Mouse (Mus musculus): ENCODE results near the gene Hba-x. TPM values are rescaled to one million over a fixed set of nuclear protein-coding genes. Genes with fewer than 3 reads are reported as not detected.

Gene Hba-x
- 354 and 365 TPM in 2 replicates for polyA plus RNA-seq (2015; fragmentation: Nextera tagmentation; extraction: Ambion mirVana)

DNA sequence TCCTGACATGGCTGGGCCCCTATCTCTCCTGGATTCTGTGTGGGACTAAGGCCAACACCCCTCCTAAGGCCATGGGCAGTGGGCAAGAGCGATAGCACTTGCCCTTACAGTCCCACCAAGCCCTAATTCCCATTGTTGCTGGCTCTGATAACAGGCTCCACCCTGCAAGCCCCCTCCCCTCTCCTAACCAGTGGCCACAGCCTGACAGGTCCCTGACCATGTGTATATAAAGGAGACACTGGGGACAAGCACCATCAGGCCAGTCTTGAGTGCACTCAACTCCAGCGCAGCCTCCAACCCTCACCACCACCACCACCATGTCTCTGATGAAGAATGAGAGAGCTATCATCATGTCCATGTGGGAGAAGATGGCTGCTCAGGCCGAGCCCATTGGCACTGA, at the start of gene Hba-x:
Hba-x (plus strand) TSS at position 54 of the 400 bp plus-strand sequence.
- Histone ChIP-seq H3K9me3 (no peaks in the 10 kb centered on the region), H3K9ac (replicated peaks) (no peak within 1 kb of the TSS), H3K4me2 (replicated peaks) (no peak within 1 kb of the TSS), H3K27me3 (peaks cover 18% of the 10 kb centered on the region; the same call in 1 of the 2 replicates), H3K4me1 (replicated peaks) (no peaks in the 10 kb centered on the region), H3K4me3 (replicated peaks) (no peak within 1 kb of the TSS), H3K27ac (no peak within 1 kb of the TSS), H3K36me3 (no peaks in the 10 kb centered on the region)
- WGBS, result 82% methylated on average over 3 of the region's 3 CpGs
- no peak for ATAC-seq

DNA sequence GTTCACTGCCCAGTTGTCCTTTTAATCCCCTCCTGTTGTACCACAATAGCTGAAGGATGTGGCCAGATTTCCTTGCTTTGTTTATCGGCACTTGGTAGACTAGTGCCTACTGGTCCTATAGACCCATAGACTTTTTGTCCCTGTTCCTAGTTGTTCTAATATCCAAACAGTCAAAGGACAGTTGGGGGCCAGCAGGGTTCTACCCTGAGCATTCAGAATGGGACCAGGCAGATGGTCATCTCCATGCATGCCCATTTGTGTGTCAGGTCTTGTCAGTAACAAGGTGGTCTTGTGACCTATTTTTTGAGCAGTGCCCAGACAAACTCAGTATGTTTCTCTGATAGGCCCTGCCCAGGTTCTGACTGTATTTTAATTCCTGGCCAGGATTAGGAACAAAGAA, 49.2 kb upstream of the Hba-x start:
- H3K4me2 ChIP-seq (replicated peaks), result peak overlapping the region; percentile 71
- H3K4me1 ChIP-seq (replicated peaks), result peaks cover 23% of the 10 kb centered on the region
- H3K4me3 ChIP-seq (replicated peaks), result peak overlapping the region; percentile 70
- 28% methylated on average over 1 of the region's 1 CpGs for WGBS
- H3K9me3 ChIP-seq, result no peaks in the 10 kb centered on the region
- peaks cover 34% of the 10 kb centered on the region for H3K36me3 ChIP-seq
- H3K27me3 ChIP-seq, result peaks cover 29% of the 10 kb centered on the region
- peak overlapping the region; percentile 86 for H3K9ac ChIP-seq (replicated peaks)
- no peak for ATAC-seq
- H3K27ac ChIP-seq, result peak overlapping the region; percentile 65; the same call in 1 of the 2 replicates

DNA sequence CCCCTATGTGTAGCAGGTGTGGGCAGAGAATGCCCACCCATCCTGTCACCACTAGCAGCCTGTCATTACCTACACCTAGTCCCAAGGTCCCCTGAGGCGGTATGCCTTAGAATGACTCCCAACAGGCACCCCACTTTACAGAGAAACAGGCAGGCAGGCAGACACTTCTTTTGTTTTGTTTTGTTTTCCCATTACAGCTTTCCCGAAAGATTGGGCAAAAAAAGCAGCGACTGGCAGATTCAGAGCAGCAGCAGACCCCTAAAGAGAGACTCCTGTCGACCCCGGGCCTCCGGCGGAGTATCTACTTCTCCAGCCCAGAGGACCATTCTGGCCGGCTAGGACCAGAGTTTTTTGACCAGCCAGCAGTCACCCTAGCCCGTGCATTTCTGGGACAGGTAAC, 48.6 kb upstream of the Hba-x start:
- peaks cover 18% of the 10 kb centered on the region for H3K4me1 ChIP-seq (replicated peaks)
- no peaks in the 10 kb centered on the region for H3K9me3 ChIP-seq
- H3K27ac ChIP-seq, result no peak overlapping the region
- H3K4me3 ChIP-seq (replicated peaks), result no peak overlapping the region
- WGBS, result 88% methylated on average over 9 of the region's 9 CpGs
- no peak for ATAC-seq
- H3K9ac ChIP-seq (replicated peaks), result peak overlapping the region; percentile 86
- peaks cover 39% of the 10 kb centered on the region for H3K36me3 ChIP-seq
- H3K4me2 ChIP-seq (replicated peaks), result peak overlapping the region; percentile 71
- peaks cover 24% of the 10 kb centered on the region for H3K27me3 ChIP-seq

DNA sequence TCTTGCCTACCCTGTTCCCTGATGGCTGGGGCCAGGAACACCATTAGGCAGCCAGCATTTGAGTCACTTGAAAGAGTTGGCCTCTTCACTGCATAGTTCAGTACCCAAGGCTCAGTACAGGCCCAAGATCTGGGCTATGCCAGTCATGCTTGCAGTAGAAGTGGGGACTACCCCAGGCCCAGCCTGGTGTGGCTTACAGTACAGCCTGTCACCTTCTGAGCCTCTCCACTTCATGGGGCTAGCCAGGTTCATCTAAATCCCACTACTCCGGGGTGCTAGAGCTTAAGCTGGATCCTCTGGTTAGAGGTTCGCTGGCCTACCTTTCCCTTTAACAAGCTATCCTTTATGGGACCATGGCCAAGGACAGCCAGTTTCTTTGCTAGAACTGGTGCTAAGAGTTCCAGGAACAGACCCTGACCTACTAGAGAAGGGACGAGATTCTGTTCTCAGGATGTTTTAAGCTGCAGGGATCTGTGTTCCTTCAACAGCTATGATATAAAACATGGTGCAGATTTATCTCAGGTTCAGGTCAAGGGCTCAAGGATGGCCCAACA, 47.8 kb upstream of the Hba-x start:
- 94% methylated on average over 3 of the region's 3 CpGs for WGBS
- Histone ChIP-seq H3K36me3 (peaks cover 48% of the 10 kb centered on the region), H3K27ac (no peak overlapping the region), H3K9me3 (no peaks in the 10 kb centered on the region), H3K9ac (replicated peaks) (no peak overlapping the region), H3K4me1 (replicated peaks) (peaks cover 12% of the 10 kb centered on the region), H3K4me2 (replicated peaks) (no peak overlapping the region), H3K4me3 (replicated peaks) (no peak overlapping the region), H3K27me3 (peaks cover 16% of the 10 kb centered on the region)
- ATAC-seq, result no peak

DNA sequence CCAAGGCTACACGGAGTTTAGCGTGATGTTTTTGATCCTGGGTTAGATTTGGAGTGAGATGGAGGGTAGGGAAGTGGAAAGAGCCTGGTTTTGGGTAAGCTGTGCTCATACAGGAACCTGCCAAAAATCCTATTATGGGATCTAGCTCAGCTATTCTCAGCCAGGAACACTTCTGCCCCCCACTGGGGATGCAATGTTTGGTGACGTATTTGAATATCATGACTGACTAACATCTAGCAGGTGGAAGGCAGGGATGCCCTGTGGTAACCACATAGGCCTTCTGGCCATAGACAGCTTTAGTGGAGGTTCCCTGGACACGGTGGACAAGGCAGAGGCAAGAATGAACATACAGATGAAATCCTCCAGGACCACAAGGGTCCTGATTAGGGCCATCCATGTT, 46.0 kb upstream of the Hba-x start:
- Histone ChIP-seq H3K4me3 (replicated peaks) (no peak overlapping the region), H3K36me3 (peaks cover 65% of the 10 kb centered on the region), H3K4me2 (replicated peaks) (no peak overlapping the region), H3K27ac (no peak overlapping the region), H3K27me3 (no peaks in the 10 kb centered on the region), H3K9me3 (no peaks in the 10 kb centered on the region), H3K4me1 (replicated peaks) (peaks cover 19% of the 10 kb centered on the region), H3K9ac (replicated peaks) (no peak overlapping the region)
- no peak for ATAC-seq
- WGBS, result 86% methylated on average over 4 of the region's 4 CpGs

DNA sequence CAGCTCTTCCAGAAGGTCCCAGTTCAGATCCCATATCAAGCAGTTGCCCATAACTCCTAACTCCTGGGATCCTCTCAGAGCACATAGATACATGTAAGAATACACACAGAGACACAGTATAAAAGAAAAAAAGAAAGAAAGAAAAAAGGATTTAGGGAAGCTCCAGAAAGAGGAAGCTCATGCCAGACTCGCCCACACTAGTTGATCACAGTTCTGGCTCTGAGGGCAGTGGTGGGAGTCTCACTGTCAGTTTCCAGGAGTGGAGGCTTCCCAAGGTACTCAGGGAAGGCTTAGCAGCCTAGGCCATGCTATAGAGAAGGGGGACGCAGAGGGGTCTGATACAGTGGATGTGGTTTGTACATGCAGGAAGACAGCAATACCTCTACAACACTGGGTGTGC, 45.1 kb upstream of the Hba-x start:
- no peaks in the 10 kb centered on the region for H3K9me3 ChIP-seq
- no peak overlapping the region for H3K9ac ChIP-seq (replicated peaks)
- peaks cover 65% of the 10 kb centered on the region for H3K36me3 ChIP-seq
- ATAC-seq, result no peak
- H3K27ac ChIP-seq, result no peak overlapping the region
- peaks cover 26% of the 10 kb centered on the region for H3K4me1 ChIP-seq (replicated peaks)
- WGBS, result 96% methylated on average over 2 of the region's 2 CpGs
- no peak overlapping the region for H3K4me3 ChIP-seq (replicated peaks)
- no peak overlapping the region for H3K4me2 ChIP-seq (replicated peaks)
- no peaks in the 10 kb centered on the region for H3K27me3 ChIP-seq

DNA sequence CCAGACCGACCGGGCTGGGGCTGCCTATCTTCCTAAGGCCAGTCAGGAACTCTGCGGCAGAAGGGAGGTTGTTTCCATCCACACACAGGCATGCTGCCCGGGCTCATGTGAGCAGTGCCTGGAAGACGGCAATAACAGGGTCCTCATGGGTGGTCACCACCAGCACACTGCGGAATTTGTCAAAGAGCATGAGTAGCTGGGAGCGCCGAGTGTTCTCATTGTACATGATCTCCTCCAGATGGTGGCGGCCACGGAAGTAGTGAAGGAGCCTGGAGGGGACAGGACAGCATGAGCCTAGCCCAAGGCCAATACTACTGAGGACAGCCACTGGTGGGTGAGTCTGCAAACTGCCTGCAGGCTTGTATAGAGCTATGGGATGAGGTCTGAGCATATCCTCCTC, 43.4 kb upstream of the Hba-x start:
- WGBS, result 83% methylated on average over 10 of the region's 10 CpGs

DNA sequence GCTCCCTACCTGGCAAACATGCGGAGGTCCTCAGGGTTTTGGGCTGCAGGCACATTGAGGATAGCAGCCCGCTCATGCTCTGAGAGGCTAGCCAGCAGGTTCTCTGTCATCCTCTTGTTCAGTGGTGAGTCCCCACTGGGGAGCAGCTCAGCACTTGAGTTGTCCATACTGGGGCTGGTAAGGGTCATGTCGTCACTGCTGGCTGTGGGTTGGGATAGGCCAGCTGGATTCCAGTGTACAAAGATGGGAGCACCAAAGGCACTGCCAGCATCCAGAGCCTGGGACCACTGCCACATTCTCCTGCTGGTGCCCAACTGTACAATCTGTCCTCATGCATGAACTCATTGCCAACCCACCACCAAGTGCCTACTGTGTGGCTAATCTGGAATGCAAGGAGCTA, 42.3 kb upstream of the Hba-x start:
- Histone ChIP-seq H3K9ac (replicated peaks) (no peak overlapping the region), H3K4me1 (replicated peaks) (peaks cover 23% of the 10 kb centered on the region), H3K36me3 (peaks cover 62% of the 10 kb centered on the region), H3K4me3 (replicated peaks) (no peak overlapping the region), H3K4me2 (replicated peaks) (no peak overlapping the region), H3K27me3 (no peaks in the 10 kb centered on the region), H3K9me3 (no peaks in the 10 kb centered on the region), H3K27ac (no peak overlapping the region)
- 95% methylated on average over 3 of the region's 3 CpGs for WGBS
- no peak for ATAC-seq

More for the DNA sequence above, 43.4 kb upstream of the Hba-x start:
- peaks cover 23% of the 10 kb centered on the region for H3K4me1 ChIP-seq (replicated peaks)
- H3K9me3 ChIP-seq, result no peaks in the 10 kb centered on the region
- no peak; the same call in 1 of the 2 replicates for ATAC-seq
- H3K27me3 ChIP-seq, result no peaks in the 10 kb centered on the region
- H3K36me3 ChIP-seq, result peaks cover 65% of the 10 kb centered on the region
- no peak overlapping the region for H3K4me3 ChIP-seq (replicated peaks)
- H3K4me2 ChIP-seq (replicated peaks), result no peak overlapping the region
- no peak overlapping the region for H3K27ac ChIP-seq
- H3K9ac ChIP-seq (replicated peaks), result no peak overlapping the region

DNA sequence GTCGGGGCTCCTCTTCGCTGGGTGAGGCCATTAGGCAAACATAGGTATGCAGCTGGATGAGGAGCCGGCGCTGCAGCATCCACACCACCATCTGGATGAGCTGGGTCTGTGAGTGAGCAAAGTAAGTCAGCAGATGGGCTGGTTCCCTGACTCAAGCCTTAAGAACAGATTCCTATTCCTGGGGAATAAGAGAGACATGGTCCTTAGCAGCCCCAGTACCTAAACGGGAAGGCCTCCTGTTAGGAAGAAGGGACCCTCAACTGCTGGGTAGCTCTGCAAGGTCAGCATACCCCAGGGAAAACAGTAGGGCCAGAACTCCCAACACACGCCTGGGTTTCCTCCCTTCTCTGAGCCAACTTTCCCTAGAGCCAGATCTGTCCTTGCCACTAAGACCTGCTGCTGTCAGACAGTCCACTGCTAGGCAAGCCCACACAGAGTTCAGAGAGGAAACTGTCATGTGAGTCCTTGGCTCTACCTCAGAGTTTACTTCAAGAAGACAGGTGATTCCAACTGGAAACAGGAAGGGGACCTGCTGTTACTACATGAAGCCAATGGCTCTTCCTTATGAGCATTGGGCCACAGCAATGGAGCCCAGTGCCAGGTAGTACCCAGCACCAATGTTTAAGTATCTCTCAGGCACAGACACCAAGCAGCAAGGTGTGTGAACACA, 41.2 kb upstream of the Hba-x start:
- H3K9ac ChIP-seq (replicated peaks), result no peak overlapping the region
- H3K9me3 ChIP-seq, result no peaks in the 10 kb centered on the region
- H3K4me1 ChIP-seq (replicated peaks), result peaks cover 23% of the 10 kb centered on the region
- WGBS, result 89% methylated on average over 6 of the region's 6 CpGs
- ATAC-seq, result no peak
- H3K4me3 ChIP-seq (replicated peaks), result no peak overlapping the region
- peak overlapping the region; percentile 72; the same call in 1 of the 2 replicates for H3K27ac ChIP-seq
- H3K4me2 ChIP-seq (replicated peaks), result no peak overlapping the region
- peaks cover 59% of the 10 kb centered on the region for H3K36me3 ChIP-seq
- no peaks in the 10 kb centered on the region for H3K27me3 ChIP-seq

DNA sequence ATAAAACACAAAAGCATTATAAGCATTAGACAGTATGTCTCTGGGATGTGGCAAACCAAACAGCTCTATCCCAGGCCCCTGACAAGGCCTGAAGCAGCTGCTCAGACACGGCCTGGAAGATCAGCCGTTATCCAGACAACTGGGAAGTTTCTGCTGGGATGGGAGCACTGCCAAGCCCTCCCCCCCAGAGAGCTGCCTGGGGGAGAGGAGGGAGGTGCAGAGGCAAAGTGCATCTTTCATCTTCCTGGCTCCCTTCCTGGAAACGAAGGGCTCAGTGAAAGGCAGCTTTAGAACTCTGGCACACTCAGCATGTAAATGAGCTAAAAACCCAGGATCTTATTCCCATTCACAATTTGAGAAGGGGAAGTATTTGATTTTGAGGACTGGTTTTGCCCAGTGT, 40.6 kb upstream of the Hba-x start:
- no peak overlapping the region for H3K4me3 ChIP-seq (replicated peaks)
- no peaks in the 10 kb centered on the region for H3K9me3 ChIP-seq
- peak; percentile 57; the same call in 1 of the 2 replicates for ATAC-seq
- H3K4me1 ChIP-seq (replicated peaks), result peaks cover 23% of the 10 kb centered on the region
- no peak overlapping the region for H3K4me2 ChIP-seq (replicated peaks)
- WGBS, result 38% methylated on average over 3 of the region's 3 CpGs
- H3K9ac ChIP-seq (replicated peaks), result 0 out of 2 replicates have a peak overlapping the region, but pooled peaks have one; percentile 24
- H3K27ac ChIP-seq, result peak overlapping the region; percentile 72; the same call in 1 of the 2 replicates
- no peaks in the 10 kb centered on the region for H3K27me3 ChIP-seq
- H3K36me3 ChIP-seq, result peaks cover 59% of the 10 kb centered on the region

DNA sequence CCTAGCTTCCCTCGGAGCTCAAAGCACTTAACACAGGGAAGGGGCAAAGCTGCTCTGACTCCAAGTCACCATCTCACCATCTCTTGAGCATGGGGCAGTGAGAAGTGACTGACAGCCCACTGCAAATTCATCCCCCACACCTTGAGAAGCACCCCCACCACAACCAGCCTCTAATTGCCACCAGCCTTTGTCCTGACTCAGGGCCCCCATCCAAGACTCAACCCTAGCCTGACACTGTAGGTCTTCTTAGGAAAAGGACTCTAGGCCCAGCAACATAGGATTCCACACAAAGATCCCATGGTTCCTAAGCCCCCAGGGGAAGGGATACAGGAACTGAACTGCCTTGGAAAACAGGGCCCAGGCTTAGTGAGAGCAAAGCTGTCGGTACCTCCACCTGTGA, 40.1 kb upstream of the Hba-x start:
- no peak overlapping the region for H3K4me2 ChIP-seq (replicated peaks)
- H3K4me1 ChIP-seq (replicated peaks), result peaks cover 23% of the 10 kb centered on the region
- H3K4me3 ChIP-seq (replicated peaks), result no peak overlapping the region
- 64% methylated on average over 2 of the region's 2 CpGs for WGBS
- no peaks in the 10 kb centered on the region for H3K9me3 ChIP-seq
- H3K9ac ChIP-seq (replicated peaks), result peak overlapping the region; percentile 24; the same call in 1 of the 2 replicates
- H3K27me3 ChIP-seq, result no peaks in the 10 kb centered on the region
- H3K36me3 ChIP-seq, result peaks cover 59% of the 10 kb centered on the region
- H3K27ac ChIP-seq, result peak overlapping the region; percentile 72
- 0 out of 2 replicates have a peak, but pooled peaks have one; percentile 10 for ATAC-seq

DNA sequence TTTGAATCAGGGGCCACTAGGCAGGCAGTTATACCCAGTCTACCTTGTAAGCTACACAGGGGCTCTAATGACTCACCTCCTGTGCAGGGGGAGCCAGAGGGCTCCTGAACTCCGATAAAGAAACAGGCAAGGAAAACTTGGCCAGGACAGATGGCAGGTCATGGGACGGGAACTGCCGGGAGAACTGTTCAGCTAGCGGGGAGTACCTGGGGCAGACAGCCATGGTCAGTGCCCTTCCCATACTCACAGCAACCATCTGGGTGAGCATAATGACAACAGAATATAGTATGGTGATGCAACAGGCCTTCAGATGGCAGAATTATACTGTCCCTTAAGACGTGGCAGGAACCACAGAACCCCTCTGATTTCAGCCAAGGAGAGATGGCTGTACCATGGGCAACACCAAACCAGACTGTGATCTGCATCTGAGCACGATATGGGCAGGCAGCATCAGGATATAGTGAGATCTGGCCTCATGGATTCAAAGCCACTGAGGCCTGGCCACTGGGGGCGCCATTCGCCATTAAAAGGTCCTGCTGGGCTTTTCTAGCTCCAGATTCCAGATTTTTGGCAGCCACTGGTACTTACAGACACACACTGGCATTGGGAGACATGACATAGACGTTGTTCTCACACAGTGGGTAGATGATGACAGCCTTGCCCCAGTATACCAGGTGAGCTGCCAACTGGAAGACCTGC, 39.3 kb upstream of the Hba-x start:
- 61% methylated on average over 9 of the region's 9 CpGs for WGBS

More for the DNA sequence above, 39.3 kb upstream of the Hba-x start:
- Histone ChIP-seq H3K4me1 (replicated peaks) (peaks cover 23% of the 10 kb centered on the region), H3K4me2 (replicated peaks) (no peak overlapping the region), H3K27me3 (no peaks in the 10 kb centered on the region), H3K27ac (peak overlapping the region; percentile 72; the same call in 1 of the 2 replicates), H3K4me3 (replicated peaks) (no peak overlapping the region), H3K36me3 (peaks cover 59% of the 10 kb centered on the region), H3K9me3 (no peaks in the 10 kb centered on the region), H3K9ac (replicated peaks) (no peak overlapping the region)
- ATAC-seq, result no peak
